Mouse (Mus musculus): ENCODE results near the gene Tmem102.

Gene Tmem102

DNA sequence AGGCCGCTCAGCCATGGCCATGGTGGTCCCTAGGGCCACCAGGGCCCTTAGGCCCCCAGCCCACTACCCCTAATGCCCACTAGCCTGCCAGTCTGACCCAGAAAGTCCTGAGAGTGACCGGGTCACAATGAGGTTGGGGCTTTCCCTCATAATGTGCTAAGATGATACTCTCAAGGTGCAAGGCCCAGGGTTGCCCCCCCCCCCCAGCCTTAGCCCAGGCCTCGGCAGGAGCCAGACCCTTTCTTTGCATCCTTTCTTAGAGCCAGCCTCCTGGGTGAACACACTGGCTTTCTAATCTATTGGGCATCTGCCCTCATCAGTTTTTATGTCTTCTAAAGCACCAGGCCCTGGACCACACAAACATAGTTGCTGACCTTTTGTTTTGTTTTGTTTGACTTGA, 16.7 kb upstream of the Tmem102 start, which contains the start of gene Spem1:
Spem1 (minus strand) TSS at position 101 of the 400 bp plus-strand sequence.
- DNase-seq (ENCODE audit: low read depth, low spot score) = no peak

- no peak for DNase-seq (ENCODE audit: low read depth, low spot score)
Measured at GRCm38 (mm10) chr11:69818871-69819270, 13.4 kb upstream of the Tmem102 start.

DNA sequence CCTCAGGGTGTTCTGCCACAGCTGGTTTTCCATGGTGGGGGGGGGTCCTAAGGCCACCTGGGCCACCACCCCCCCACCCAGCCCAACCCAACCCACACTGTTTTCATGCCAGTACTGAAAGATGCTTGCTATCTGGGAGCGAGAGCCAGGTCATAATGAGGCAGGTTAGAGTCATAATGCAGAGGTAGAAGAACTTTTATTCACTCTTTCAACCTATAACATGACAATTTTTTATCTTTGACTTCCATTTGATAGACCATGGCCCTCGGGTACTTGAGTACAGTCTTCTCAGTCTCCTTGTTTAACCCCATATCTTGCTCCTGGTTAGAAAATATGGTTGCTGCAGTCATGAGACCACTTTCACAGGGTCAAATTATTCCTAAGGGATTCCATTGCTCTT, 12.9 kb upstream of the Tmem102 start, which contains the start of gene Spem2:
Spem2 (minus strand) TSS at position 101 of the 400 bp plus-strand sequence.
- DNase-seq (ENCODE audit: low read depth, low spot score) = no peak

DNA sequence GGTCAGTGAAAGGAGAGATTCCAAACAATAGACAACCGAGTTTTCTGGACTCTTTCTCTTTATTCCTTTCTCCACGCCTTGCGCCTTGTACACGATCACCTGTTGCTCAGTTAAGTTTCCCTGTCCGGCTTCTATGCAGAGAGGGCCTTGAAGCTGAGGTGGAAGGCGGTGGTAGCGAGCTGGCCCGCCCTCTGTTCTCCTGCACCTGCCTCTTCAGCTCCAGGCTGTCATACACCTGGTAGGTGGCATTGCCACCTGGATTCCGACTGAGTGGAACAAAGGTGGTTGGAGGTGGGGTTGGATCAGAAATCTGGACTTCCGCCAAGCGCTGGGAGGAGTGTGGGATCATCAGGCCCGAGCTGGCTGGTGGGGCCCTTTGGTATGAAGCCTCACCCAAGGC, 11.1 kb upstream of the Tmem102 start:
- no peak for DNase-seq (ENCODE audit: low read depth, low spot score)

GRCm38 (mm10) chr11:69815155-69815554, 9.7 kb upstream of the Tmem102 start, which contains the start of gene Gm39566:
Gm39566 (minus strand) TSS chr11:69815298.
- DNase-seq (ENCODE audit: low read depth, low spot score) = no peak

DNA sequence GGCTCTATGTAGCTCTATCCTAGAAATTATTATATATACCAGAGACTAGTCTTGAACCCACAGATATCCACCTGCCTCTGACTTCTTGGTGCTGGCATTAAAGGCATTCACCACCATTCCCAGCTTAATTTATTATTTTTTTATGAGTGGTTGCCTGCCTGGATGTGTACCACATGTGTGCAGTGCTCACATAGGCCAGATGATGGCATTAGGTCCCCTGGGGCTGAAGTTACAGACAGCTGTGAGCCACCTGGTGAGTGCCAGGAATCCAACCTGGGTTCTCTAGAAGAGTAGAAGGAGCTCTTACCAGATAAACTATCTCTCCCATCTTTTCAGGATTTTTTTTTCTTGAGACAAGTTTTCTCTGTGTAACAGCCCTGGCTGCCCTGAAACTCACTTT, 4.9 kb upstream of the Tmem102 start:
- no peak for DNase-seq (ENCODE audit: low read depth, low spot score)

DNA sequence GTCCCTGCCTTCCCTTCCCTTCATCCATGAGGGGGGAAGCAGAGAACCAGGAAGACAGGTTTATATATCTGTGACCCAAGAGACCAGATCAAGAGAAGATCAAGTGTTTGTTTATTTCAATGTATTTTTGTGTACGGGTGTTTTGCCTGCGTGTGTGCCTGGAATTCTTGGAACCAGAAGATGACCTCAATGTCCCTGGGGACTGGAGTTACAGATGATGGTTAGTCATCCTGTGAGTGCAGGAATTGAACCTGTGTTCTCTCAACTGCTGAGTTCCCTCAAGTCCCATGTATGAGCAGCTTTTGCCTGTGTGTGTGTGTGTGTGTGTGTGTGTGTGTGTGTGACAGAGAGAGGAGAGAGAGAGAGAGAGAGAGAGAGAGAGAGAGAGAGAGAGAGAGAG, 2.2 kb upstream of the Tmem102 start:
- DNase-seq (ENCODE audit: low read depth, low spot score) = no peak

- no peak for DNase-seq (ENCODE audit: low read depth, low spot score)
Measured at GRCm38 (mm10) chr11:69806378-69806777, 954 bp upstream of the Tmem102 start.

GRCm38 (mm10) chr11:69804652-69804940, 828 bp downstream of the Tmem102 start:
- DNase-seq (ENCODE audit: low read depth, low spot score) = no peak

DNA sequence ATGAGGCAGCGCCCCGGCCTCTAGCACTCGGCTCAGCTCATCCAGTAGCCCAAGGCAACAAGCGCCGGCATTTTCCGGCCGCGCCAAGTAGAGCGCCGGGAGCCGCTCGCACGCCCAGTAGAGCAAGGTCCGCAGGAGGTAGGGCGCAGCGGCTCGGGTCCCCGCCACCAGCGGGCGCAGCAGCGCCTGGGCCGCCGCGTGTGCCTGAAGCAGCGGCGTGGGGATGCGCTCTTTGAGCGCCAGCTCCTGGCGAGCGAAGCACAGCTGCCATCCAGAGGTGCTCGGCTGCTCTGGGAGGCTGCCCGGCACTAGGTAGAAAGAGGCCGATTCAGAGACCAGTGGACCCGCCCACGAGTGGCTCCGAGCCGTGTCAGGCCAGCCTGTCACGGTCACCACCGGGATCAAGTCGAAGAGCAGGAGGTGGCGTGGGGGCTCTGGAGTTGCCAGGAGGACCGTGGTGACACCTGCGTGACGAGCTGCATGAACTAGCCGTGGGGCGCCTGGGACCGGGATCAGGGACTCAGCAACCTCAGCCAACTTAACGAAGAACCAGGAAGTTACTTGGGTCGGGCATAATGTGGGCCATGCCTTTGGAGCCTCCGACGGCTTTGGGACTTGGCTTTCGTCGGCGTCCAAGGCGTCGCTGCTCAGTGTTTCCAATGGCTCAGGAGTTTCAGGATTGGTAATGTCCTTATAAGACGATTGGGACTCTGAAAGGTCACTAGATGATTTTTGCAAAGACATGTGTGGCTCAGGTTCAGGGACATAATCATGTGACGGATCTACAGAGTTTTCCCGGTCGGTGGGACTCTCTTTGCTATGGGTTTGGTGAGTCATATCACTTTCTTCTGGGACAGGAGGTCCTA, 1.4 kb downstream of the Tmem102 start:
- peak; percentile 62 for DNase-seq (ENCODE audit: low read depth, low spot score)

GRCm38 (mm10) chr11:69803328-69803727, 2.1 kb downstream of the Tmem102 start:
- no peak for DNase-seq (ENCODE audit: low read depth, low spot score)

GRCm38 (mm10) chr11:69802648-69803105, 2.7 kb downstream of the Tmem102 start:
- peak; percentile 53 for DNase-seq (ENCODE audit: low read depth, low spot score)

- no peak for DNase-seq (ENCODE audit: low read depth, low spot score)
Measured at GRCm38 (mm10) chr11:69801379-69801977, 3.9 kb downstream of the Tmem102 start, which contains the start of gene Fgf11. Fgf11 (minus strand) TSS chr11:69801857.

GRCm38 (mm10) chr11:69800392-69801197, 4.8 kb downstream of the Tmem102 start:
- DNase-seq (ENCODE audit: low read depth, low spot score) = no peak

GRCm38 (mm10) chr11:69800138-69800391, 5.4 kb downstream of the Tmem102 start:
- DNase-seq (ENCODE audit: low read depth, low spot score) = no peak

- no peak for DNase-seq (ENCODE audit: low read depth, low spot score)
Measured at GRCm38 (mm10) chr11:69799394-69800137, 5.9 kb downstream of the Tmem102 start.

DNA sequence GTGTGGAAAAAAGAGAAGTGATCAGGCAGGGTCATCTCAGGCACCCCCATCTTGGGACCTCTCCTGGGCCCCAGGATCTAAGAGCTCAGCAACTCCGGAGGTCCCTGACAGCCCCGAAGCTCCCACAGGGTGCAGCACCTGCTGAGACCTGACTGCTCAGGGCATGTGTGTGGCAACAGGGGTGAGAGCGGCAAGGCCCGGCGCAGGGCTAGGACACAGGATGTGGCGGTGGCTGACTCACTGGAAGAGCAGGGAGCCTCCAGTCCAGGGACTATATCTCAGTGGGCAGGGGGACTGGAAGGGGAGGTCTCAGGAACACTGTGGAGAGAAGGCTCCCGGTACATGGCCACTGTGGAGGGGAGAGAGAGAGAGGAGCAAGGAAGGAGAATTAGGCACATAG, 7.5 kb downstream of the Tmem102 start:
- no peak for DNase-seq (ENCODE audit: low read depth, low spot score)

DNA sequence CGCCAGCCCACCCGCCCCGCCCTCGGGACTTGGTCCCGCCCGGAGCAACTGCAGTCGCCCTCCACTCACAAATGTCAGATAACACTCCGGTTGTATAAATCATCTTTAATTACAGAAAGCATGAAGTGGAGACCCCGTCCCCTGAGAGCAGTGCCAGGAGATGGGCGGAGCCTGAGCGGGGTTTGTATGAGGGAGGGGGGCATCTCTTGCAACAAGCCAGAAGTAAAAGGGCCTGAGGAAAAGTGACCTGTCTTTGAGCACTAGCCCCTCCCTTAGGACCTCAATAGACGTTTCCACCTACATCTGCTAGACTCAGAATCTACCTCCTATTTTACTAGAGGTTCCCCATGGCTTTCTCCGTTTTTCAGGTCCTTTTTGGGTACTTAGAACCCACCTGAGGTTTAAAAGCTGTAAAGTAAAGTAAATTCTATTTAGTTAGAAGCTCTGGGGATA, 9.4 kb downstream of the Tmem102 start:
- no peak for DNase-seq (ENCODE audit: low read depth, low spot score)

- peak; percentile 96 for DNase-seq (ENCODE audit: low read depth, low spot score)
Measured at GRCm38 (mm10) chr11:69795168-69795982, 10.0 kb downstream of the Tmem102 start, which contains the start of gene Chrnb1. Chrnb1 (minus strand) TSS chr11:69795943.

DNA sequence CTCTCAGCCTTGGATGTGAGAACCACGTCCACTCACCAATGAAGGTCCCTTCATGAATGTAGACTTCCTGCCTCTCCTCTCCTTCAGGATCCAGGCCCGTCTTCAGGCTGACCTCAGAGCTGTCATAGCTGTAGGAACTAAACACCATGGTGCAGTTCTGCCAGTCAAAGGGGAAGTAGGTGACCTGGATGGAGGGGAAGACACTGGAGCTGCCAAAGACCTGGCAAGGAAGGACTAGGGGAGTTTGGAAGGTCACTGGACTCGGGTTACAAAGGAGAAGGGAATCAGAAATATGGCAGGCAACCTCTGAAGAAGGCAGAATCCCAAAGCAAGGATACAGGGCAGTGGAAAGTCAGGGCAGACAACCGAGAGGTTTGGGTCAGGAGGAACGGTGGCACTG, 12.0 kb downstream of the Tmem102 start:
- peak; percentile 54 for DNase-seq (ENCODE audit: low read depth, low spot score)

DNA sequence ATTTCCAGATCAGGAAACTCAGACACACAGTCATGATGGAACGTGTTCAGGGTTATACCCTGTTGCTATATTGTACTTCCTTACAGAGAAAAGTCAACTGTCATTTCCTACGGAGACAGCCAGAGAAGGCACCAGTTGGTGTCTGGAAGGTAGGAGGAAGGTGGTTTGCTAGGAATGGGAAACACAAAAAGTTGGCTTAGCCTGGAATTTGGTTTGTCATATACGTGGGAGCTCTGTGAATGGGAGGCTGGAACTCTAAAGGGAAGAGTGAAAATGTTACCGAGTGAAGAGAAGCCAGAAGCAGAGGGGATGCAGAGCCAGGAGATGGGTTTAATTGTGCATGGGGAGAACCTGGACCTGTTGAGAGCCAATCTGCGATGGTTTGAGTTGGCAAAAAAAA, 14.0 kb downstream of the Tmem102 start:
- DNase-seq (ENCODE audit: low read depth, low spot score) = no peak

All from skeletal muscle tissue, adult 2 months (tissue).